Mouse (Mus musculus) MEL (cell line): ENCODE data around the gene Tmprss11e. TPM values are rescaled to one million over a fixed set of nuclear protein-coding genes. Genes with fewer than 3 reads are reported as not detected.

Experiments used
- DNase-seq: peaks from one replicate; pipeline ENCODE4 v3.0.0; 2011; ENCODE audit warnings: low read depth, low spot score
- H3K27ac ChIP-seq: 2 replicates; pipeline ENCODE4 v1.5.1; 2012; ENCODE audit warnings: low read depth, mild to moderate bottlenecking, control low read depth, low read length, moderate library complexity; ENCODE audit not compliant: control insufficient read depth
- H3K27me3 ChIP-seq, 2 experiments: fragments of 150-350 bp in 1 of 2; sonication (generic) in 1 of 2; 2 replicates each; pipeline ENCODE4 v1.6.1; 2012; ENCODE audit warnings: low read length in 2 of 2, mild to moderate bottlenecking in 2 of 2, improper control_type of control experiment in 1 of 2, moderate library complexity in 1 of 2; ENCODE audit not compliant: insufficient read depth in 2 of 2, control insufficient read depth in 1 of 2
- H3K36me3 ChIP-seq, 2 experiments: 2 replicates each; pipeline ENCODE4 v1.6.1; 2012 to 2014; ENCODE audit warnings: low read length in 2 of 2, improper control_type of control experiment in 1 of 2, inconsistent platforms in 1 of 2, mild to moderate bottlenecking in 1 of 2; ENCODE audit not compliant: insufficient read depth in 2 of 2, control insufficient read depth in 1 of 2
- H3K4me1 ChIP-seq, 2 experiments: fragments of 150-350 bp in 1 of 2; sonication (generic) in 1 of 2; 2 replicates each; pipeline ENCODE4 v1.6.1; 2012; ENCODE audit warnings: low read length in 2 of 2, improper control_type of control experiment in 1 of 2, mild to moderate bottlenecking in 1 of 2; ENCODE audit not compliant: insufficient read depth in 2 of 2, control insufficient read depth in 1 of 2
- H3K4me3 ChIP-seq, 2 experiments: fragments of 150-350 bp in 1 of 2; sonication (generic) in 1 of 2; 2 replicates each; pipeline ENCODE4 v1.5.1; 2012; ENCODE audit warnings: low read depth in 2 of 2, low read length in 2 of 2, mild to moderate bottlenecking in 2 of 2, moderate library complexity in 2 of 2, control low read depth in 1 of 2, improper control_type of control experiment in 1 of 2; ENCODE audit not compliant: control insufficient read depth in 1 of 2, insufficient read depth in 1 of 2
- H3K79me2 ChIP-seq: 2 replicates; pipeline ENCODE4 v1.6.1; 2012; ENCODE audit warnings: mild to moderate bottlenecking, low read length, moderate library complexity; ENCODE audit not compliant: control insufficient read depth, poor library complexity, insufficient read depth
- H3K9ac ChIP-seq: 2 replicates; pipeline ENCODE4 v1.6.1; 2012; ENCODE audit warnings: low read depth, mild to moderate bottlenecking, control low read depth, low read length, moderate library complexity; ENCODE audit not compliant: control insufficient read depth, poor library complexity, severe bottlenecking
- H3K9me3 ChIP-seq: fragments of 150-350 bp; sonication (generic); replicated peaks from 2 replicates; pipeline ENCODE4 v1.6.1; 2012; ENCODE audit warnings: mild to moderate bottlenecking, low read length, improper control_type of control experiment, moderate library complexity; ENCODE audit not compliant: insufficient read depth
- CHD1 ChIP-seq: IDR thresholded peaks from 2 replicates; pipeline ENCODE4 v1.6.1; 2012; ENCODE audit warnings: low read depth, mild to moderate bottlenecking, inconsistent platforms, low read length, improper control_type of control experiment
- CTCF ChIP-seq, 3 experiments: IDR thresholded peaks in 2 of 3; conservative IDR thresholded peaks in 1 of 3; 2 replicates each; pipeline ENCODE4 v1.5.1; 2011 to 2012; ENCODE audit warnings: low read length in 3 of 3, low read depth in 2 of 3, mild to moderate bottlenecking in 2 of 3, improper control_type of control experiment in 1 of 3, inconsistent platforms in 1 of 3, mixed read lengths in 1 of 3, moderate library complexity in 1 of 3; ENCODE audit not compliant: control insufficient read depth in 1 of 3, insufficient read depth in 1 of 3, poor library complexity in 1 of 3, severe bottlenecking in 1 of 3
- E2F4 ChIP-seq: IDR thresholded peaks from 2 replicates; pipeline ENCODE4 v1.6.1; 2011; ENCODE audit warnings: low read depth, low read length, improper control_type of control experiment, borderline replicate concordance
- GATA1 ChIP-seq: IDR thresholded peaks from 2 replicates; pipeline ENCODE4 v1.6.1; 2011; ENCODE audit warnings: low read depth, low read length, improper control_type of control experiment
- MAFK ChIP-seq: IDR thresholded peaks from 2 replicates; pipeline ENCODE4 v1.6.1; 2011; ENCODE audit warnings: low read depth, mild to moderate bottlenecking, low read length, improper control_type of control experiment, borderline replicate concordance
- MAZ ChIP-seq: IDR thresholded peaks from 2 replicates; pipeline ENCODE4 v1.6.1; 2012; ENCODE audit warnings: low read depth, mild to moderate bottlenecking, inconsistent platforms, low read length, improper control_type of control experiment
- NELFE ChIP-seq: IDR thresholded peaks from 2 replicates; pipeline ENCODE4 v1.6.1; 2011; ENCODE audit warnings: low read depth, low read length, improper control_type of control experiment
- RAD21 ChIP-seq: IDR thresholded peaks from 2 replicates; pipeline ENCODE4 v1.6.1; 2011; ENCODE audit warnings: mild to moderate bottlenecking, low read depth, low read length, improper control_type of control experiment
- SIN3A ChIP-seq: IDR thresholded peaks from 2 replicates; pipeline ENCODE4 v1.6.1; 2012; ENCODE audit warnings: low read length, improper control_type of control experiment, inconsistent platforms
- SMC3 ChIP-seq: IDR thresholded peaks from 2 replicates; pipeline ENCODE4 v1.6.1; 2011; ENCODE audit warnings: low read depth, low read length, improper control_type of control experiment
- TAL1 ChIP-seq: IDR thresholded peaks from 2 replicates; pipeline ENCODE4 v1.6.1; 2012; ENCODE audit warnings: mild to moderate bottlenecking, inconsistent platforms, low read length, moderate library complexity, mixed read lengths
- TBP ChIP-seq: IDR thresholded peaks from 2 replicates; pipeline ENCODE4 v1.8.0; 2011; ENCODE audit warnings: low read depth, low read length, improper control_type of control experiment
- USF1 ChIP-seq: IDR thresholded peaks from 2 replicates; pipeline ENCODE4 v1.6.1; 2014; ENCODE audit warnings: low read depth, mild to moderate bottlenecking, inconsistent platforms, low read length, improper control_type of control experiment, moderate library complexity
- ZNF384 ChIP-seq: IDR thresholded peaks from 2 replicates; pipeline ENCODE4 v1.6.1; 2012; ENCODE audit warnings: low read depth, mild to moderate bottlenecking, inconsistent platforms, low read length, improper control_type of control experiment
- polyA plus RNA-seq, 2 experiments: library from polyadenylated mRNA; stranded (reverse) in 1 of 2; unstranded in 1 of 2; fragments of >175 nt in 1 of 2; fragments of >200 nt in 1 of 2; gene quantifications; 2 replicates each; pipeline versions ENCODE4 v1.2.1 to v1.2.4; 2012; ENCODE audit warnings: low replicate concordance in 2 of 2, low read depth in 1 of 2; ENCODE audit not compliant: insufficient read length in 2 of 2, insufficient read depth in 1 of 2, missing spikeins in 1 of 2
- total RNA-seq: library from RNA; depleted of rRNA; stranded (reverse); fragments of 300-350 nt; gene quantifications from 2 replicates; pipeline ENCODE4 v1.2.3, GENCODE M21; 2012

The Tmprss11e gene
- total and polyA plus RNA-seq, 3 experiments, result not detected

- Histone ChIP-seq H3K27me3 (no peaks in the 10 kb centered on the region), H3K27ac (no peak overlapping the region), H3K9me3 (no peaks in the 10 kb centered on the region), H3K79me2 (no peaks in the 10 kb centered on the region), H3K9ac (no peak overlapping the region), H3K4me1 (no peaks in the 10 kb centered on the region), H3K36me3 (no peaks in the 10 kb centered on the region), H3K4me3 (no peak overlapping the region)
- 0 out of 2 replicates have a peak, but pooled peaks have one; percentile 38 for TF ChIP-seq GATA1
- no peak for TF ChIP-seq TAL1
- TF ChIP-seq CTCF (IDR thresholded peaks at IDR 0.05 in 2 of 3, conservative IDR thresholded peaks at IDR 0.05 in 1 of 3; ENCODE audit: control insufficient read depth in 1 of 3, insufficient read depth in 1 of 3, low read depth in 2 of 3, low read length in 3 of 3, poor library complexity in 1 of 3, severe bottlenecking in 1 of 3), result no peak
- TF ChIP-seq USF1, result no peak
- TF ChIP-seq CHD1, result no peak
- no peak for TF ChIP-seq NELFE
- no peak for TF ChIP-seq SIN3A
- no peak for DNase-seq
Measured at GRCm38 (mm10) chr5:86714967-86715366, 30.6 kb downstream of the Tmprss11e start.

GRCm38 (mm10) chr5:86704923-86705322 lies 40.7 kb downstream of the Tmprss11e start:
- no peaks in the 10 kb centered on the region for H3K9me3 ChIP-seq
- H3K27me3 ChIP-seq, result no peaks in the 10 kb centered on the region
- H3K4me1 ChIP-seq, result no peaks in the 10 kb centered on the region
- H3K36me3 ChIP-seq, result no peaks in the 10 kb centered on the region
- H3K79me2 ChIP-seq, result no peaks in the 10 kb centered on the region
- 0 out of 6 replicates have a peak, but pooled peaks of 1 of the 3 experiments have one; percentile 1 for TF ChIP-seq CTCF (IDR thresholded peaks at IDR 0.05 in 2 of 3, conservative IDR thresholded peaks at IDR 0.05 in 1 of 3; ENCODE audit: control insufficient read depth in 1 of 3, insufficient read depth in 1 of 3, low read depth in 2 of 3, low read length in 3 of 3, poor library complexity in 1 of 3, severe bottlenecking in 1 of 3)
- no peak for TF ChIP-seq MAZ
- no peak overlapping the region for H3K27ac ChIP-seq
- no peak for DNase-seq
- H3K9ac ChIP-seq, result no peak overlapping the region
- no peak overlapping the region for H3K4me3 ChIP-seq

- H3K36me3 ChIP-seq, result no peaks in the 10 kb centered on the region
- no peaks in the 10 kb centered on the region for H3K4me1 ChIP-seq
- H3K9me3 ChIP-seq, result no peaks in the 10 kb centered on the region
- no peaks in the 10 kb centered on the region for H3K27me3 ChIP-seq
- TF ChIP-seq E2F4, result no peak
- no peak for TF ChIP-seq TBP
- TF ChIP-seq CTCF (IDR thresholded peaks at IDR 0.05 in 2 of 3, conservative IDR thresholded peaks at IDR 0.05 in 1 of 3; ENCODE audit: control insufficient read depth in 1 of 3, insufficient read depth in 1 of 3, low read depth in 2 of 3, low read length in 3 of 3, poor library complexity in 1 of 3, severe bottlenecking in 1 of 3), result peak; percentile 24 to 66 (median 52)
- peak; percentile 47 for TF ChIP-seq SMC3
- TF ChIP-seq ZNF384, result no peak
- TF ChIP-seq RAD21, result peak; percentile 39
- no peak for TF ChIP-seq MAFK
- H3K27ac ChIP-seq, result no peak overlapping the region
- H3K9ac ChIP-seq, result no peak overlapping the region
- peak; percentile 16 for DNase-seq
- no peaks in the 10 kb centered on the region for H3K79me2 ChIP-seq
- no peak overlapping the region for H3K4me3 ChIP-seq
Measured at GRCm38 (mm10) chr5:86684667-86685066, 60.9 kb downstream of the Tmprss11e start.
